Mouse (Mus musculus): ENCODE measurements at regions not wholly inside any gene's neighbourhood (a gene's known extent, or its start where the extent isn't known, plus 50 kb on each side); places are given as distances from the start of the nearest gene placed in this dataset.

DNA sequence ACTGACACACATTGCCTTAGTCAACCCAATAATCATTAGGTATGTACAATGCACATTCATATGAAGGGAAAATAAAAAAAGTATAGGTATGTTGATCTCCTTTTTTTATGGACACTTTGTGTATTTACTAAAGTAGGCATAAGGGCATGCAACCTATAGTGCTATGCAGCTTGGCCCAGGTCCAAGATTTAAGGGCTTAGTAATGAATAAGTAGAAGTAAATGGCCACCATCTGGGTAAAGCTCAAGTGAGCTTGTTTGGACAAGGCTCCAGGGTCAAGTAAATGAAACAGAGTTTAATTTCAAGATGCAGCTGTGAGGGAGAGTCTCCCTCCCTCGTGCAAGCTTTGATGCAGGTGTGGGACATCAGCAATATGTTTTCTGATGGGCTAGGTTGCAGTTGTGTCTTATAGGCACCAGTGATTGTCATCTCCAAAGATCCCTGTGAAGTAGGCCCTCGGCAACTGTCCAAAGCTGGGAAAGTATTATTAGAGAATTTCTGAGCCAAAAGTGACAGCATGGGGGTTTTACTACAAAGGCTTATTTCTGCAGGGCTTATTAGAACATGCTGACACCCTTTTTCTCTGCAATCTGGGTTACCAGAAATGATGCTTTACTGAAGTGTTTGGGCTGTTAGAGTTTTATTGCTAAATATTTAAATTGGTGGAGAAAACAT is 1030.5 kb upstream of the Cdh8 start:
- TF ChIP-seq POLR2A (IDR thresholded peaks at IDR 0.05; ENCODE audit: borderline replicate concordance, insufficient read depth, low read length), result no peak
- no peak for TF ChIP-seq CTCF (IDR thresholded peaks at IDR 0.05; ENCODE audit: borderline replicate concordance, insufficient read depth, low read depth, low read length)
